10 mouse cellular contexts compared by ENCODE assay signal in genomic region chr9:15285443-15285842, GRCm38 (mm10). TPM values are rescaled to one million over a fixed set of nuclear protein-coding genes. Genes with fewer than 3 reads are reported as not detected.
DNase-seq lines count a peak whose midpoint lies in the region; ATAC-seq and TF ChIP-seq lines count a peak whose summit lies in the region.
"Had no signal": no experiment of that assay in that cellular context is flagged by ENCODE, and none has a peak within 500 bp of the region (broad histone marks: within the 10 kb centered on the region; RNA-seq: fewer than 3 reads in every experiment).

No protein-coding gene starts in this region.

- intact Hi-C loops in left cerebral cortex, adult 2 months (cut with DNase I): no loop called here
- intact Hi-C loops in left cerebral cortex, postnatal 25 days (cut with DNase I): no loop called here

- DNase-seq in adrenal gland, adult (ENCODE audit: inconsistent age in 2 of 2, low spot score in 1 of 2): peak; percentile 26 to 69
- DNase-seq in adrenal gland, adult 18-20 months (ENCODE audit: low spot score in 2 of 2): no peak
- DNase-seq in left cerebral cortex, adult 2 months (ENCODE audit: extremely low spot score in 1 of 2, low spot score in 2 of 2): no peak
- no peak for DNase-seq in left cerebral cortex, postnatal 25 days (ENCODE audit: low spot score in 2 of 2)
- peak; percentile 79 for DNase-seq in R1 (ENCODE audit: low read depth, low spot score)
- no peak for DNase-seq in ovary, postnatal 10 days (ENCODE audit: low spot score)
- no peak for DNase-seq in right cerebral cortex, postnatal 14 days
- DNase-seq: lung, postnatal 14 days had no signal

- TF ChIP-seq CTCF in left cerebral cortex, adult 2 months (IDR thresholded peaks at IDR 0.05): peak; percentile 27

- ATAC-seq in megakaryocyte progenitor cell, adult 5-6 weeks (replicated peaks; ENCODE audit: poor library complexity): peak; percentile 18; the same call in 1 of the 2 replicates

- no peak overlapping the region for H3K4me3 ChIP-seq in left cerebral cortex, adult 2 months
- H3K4me3 ChIP-seq: embryonic facial prominence, embryonic 10.5 days had no signal

- no peak overlapping the region for H3K27ac ChIP-seq in left cerebral cortex, adult 2 months
- H3K27ac ChIP-seq: embryonic facial prominence, embryonic 10.5 days had no signal

RNA-seq across cellular contexts. Expression of gene Med17, which starts 5.7 kb away (rescaled TPM):
- total RNA-seq in adrenal gland, adult 18-20 months (2021): 10 to 100 TPM; 29.6 to 33.0 TPM
- 10 to 100 TPM; 35.7 to 35.8 TPM for total RNA-seq in left cerebral cortex, adult 2 months (2021)
- 10 to 100 TPM; 31.4 to 38.0 TPM for total RNA-seq in left cerebral cortex, postnatal 25 days (2021)
- 46.8 and 50.0 TPM in 2 replicates for total RNA-seq in megakaryocyte progenitor cell, adult 5-6 weeks (2015)
- 35.6 TPM in 2 replicates for total RNA-seq in megakaryocyte progenitor cell, adult 5-6 weeks (2017)

RNA-seq across cellular contexts. Expression of gene Taf1d, which starts 20.6 kb away (rescaled TPM):
- 100 to 1,000 TPM in 1 of 2 experiments, 10 to 100 TPM in 1; 78.8 to 108 TPM for total RNA-seq in adrenal gland, adult 18-20 months (2021)
- 10 to 100 TPM; 30.7 to 33.5 TPM for total RNA-seq in left cerebral cortex, adult 2 months (2021)
- 10 to 100 TPM; 25.8 to 28.8 TPM for total RNA-seq in left cerebral cortex, postnatal 25 days (2021)
- 394 and 427 TPM in 2 replicates for total RNA-seq in megakaryocyte progenitor cell, adult 5-6 weeks (2015)
- total RNA-seq in megakaryocyte progenitor cell, adult 5-6 weeks (2017): 1,420 and 1,531 TPM in 2 replicates

RNA-seq across cellular contexts. Expression of gene 4931406C07Rik, which starts 20.8 kb away (rescaled TPM):
- total RNA-seq in adrenal gland, adult 18-20 months (2021): 100 to 1,000 TPM; 123 to 169 TPM
- 10 to 100 TPM; 17.6 to 19.2 TPM for total RNA-seq in left cerebral cortex, adult 2 months (2021)
- total RNA-seq in left cerebral cortex, postnatal 25 days (2021): 10 to 100 TPM; 17.0 to 21.6 TPM
- total RNA-seq in megakaryocyte progenitor cell, adult 5-6 weeks (2015): 15.1 and 18.5 TPM in 2 replicates
- 11.2 and 11.6 TPM in 2 replicates for total RNA-seq in megakaryocyte progenitor cell, adult 5-6 weeks (2017)

RNA-seq across cellular contexts. Expression of gene Vstm5, which starts 46.6 kb away (rescaled TPM):
- under 1 TPM; 0.63 to 0.74 TPM for total RNA-seq in adrenal gland, adult 18-20 months (2021)
- 1 to 10 TPM; 7.6 to 9.2 TPM for total RNA-seq in left cerebral cortex, adult 2 months (2021)
- total RNA-seq in left cerebral cortex, postnatal 25 days (2021): 1 to 10 TPM; 8.1 to 8.7 TPM
- total RNA-seq in megakaryocyte progenitor cell, adult 5-6 weeks (2015): 0.10 and 1.4 TPM in 2 replicates
- total RNA-seq in megakaryocyte progenitor cell, adult 5-6 weeks (2017): 0.10 TPM in 1 of 2 replicates, not detected in the other

Comparison
In these comparisons a context has a peak if more than half of its experiments do, and no peak if none do; other contexts are left out.
1. DNase-seq: peak in adrenal gland, adult (2 of 2) and R1 (single experiment); none in adrenal gland, adult 18-20 months (0 of 2), left cerebral cortex, adult 2 months (0 of 2), left cerebral cortex, postnatal 25 days (0 of 2), ovary, postnatal 10 days (single experiment) and right cerebral cortex, postnatal 14 days (single experiment).
2. RNA of gene 4931406C07Rik, which starts 20.8 kb away (total RNA-seq): 123 to 169 TPM in adrenal gland, adult 18-20 months; 17.0 to 21.6 TPM in left cerebral cortex, postnatal 25 days, 17.6 to 19.2 TPM in left cerebral cortex, adult 2 months and 11.2 to 18.5 TPM in megakaryocyte progenitor cell, adult 5-6 weeks; every median in the first group is over 4 times any median in the second.